Mouse (Mus musculus) T-helper 1 cell (primary cell): ENCODE measurements around the gene Sfrp4.

ENCODE experiments used
- in situ Hi-C: fragments of 300-600 bp; cut with MboI, MseI; formaldehyde crosslinking; loops from one replicate; pipeline ENCODE4 v1.15.1; 2025; ENCODE audit warnings: high pct_unique_total_duplicates

Sfrp4 gene

GRCm38 (mm10) chr13:19630768-19631709 lies 8.1 kb downstream of the Sfrp4 start:
- in situ Hi-C loops: loop anchor here (5.0 kb wide), 1 partner anchor 464 kb away; no protein-coding TSS in a partner anchor

GRCm38 (mm10) chr13:19636131-19636530 lies 13.2 kb downstream of the Sfrp4 start:
- in situ Hi-C loops: no loop called here

GRCm38 (mm10) chr13:19640203-19640851 lies 17.4 kb downstream of the Sfrp4 start:
- in situ Hi-C loops: no loop called here

- in situ Hi-C loops: no loop called here
These were observed 20.6 kb downstream of the Sfrp4 start for GRCm38 (mm10) chr13:19643519-19643918.

- in situ Hi-C loops: no loop called here
These were observed 21.3 kb downstream of the Sfrp4 start for GRCm38 (mm10) chr13:19644225-19644624.

GRCm38 (mm10) chr13:19649824-19650223 lies 26.9 kb downstream of the Sfrp4 start:
- in situ Hi-C loops: no loop called here

GRCm38 (mm10) chr13:19652405-19652804 lies 29.5 kb downstream of the Sfrp4 start:
- in situ Hi-C loops: no loop called here

- in situ Hi-C loops: no loop called here
These were observed 45.6 kb downstream of the Sfrp4 start for GRCm38 (mm10) chr13:19668355-19669140.

- in situ Hi-C loops: no loop called here
These were observed 51.1 kb downstream of the Sfrp4 start for GRCm38 (mm10) chr13:19674025-19674424.

- in situ Hi-C loops: no loop called here
These were observed 51.7 kb downstream of the Sfrp4 start for GRCm38 (mm10) chr13:19674601-19675000.
